Mouse (Mus musculus): Measurements from ENCODE around the gene Gm45213.
"Not testable (repeated sequence)": the region's sequence is repeated elsewhere in the genome, so short reads cannot be mapped to it uniquely, and the experiment has no call there.

- not testable (repeated sequence) for TF ChIP-seq POLR2A (IDR thresholded peaks at IDR 0.05; ENCODE audit: extremely low read depth, insufficient read depth, low read length)
- TF ChIP-seq CTCF (IDR thresholded peaks at IDR 0.05; ENCODE audit: extremely low read depth, insufficient read depth, low read length) = peak; percentile 35; the same call in 1 of the 2 replicates
Measured at GRCm38 (mm10) chr7:66055356-66055755, 12.0 kb downstream of the Gm45213 start.
